Mouse (Mus musculus): ENCODE data around the gene Foxp1.

Foxp1 gene

GRCm38 (mm10) chr6:99522359-99523108, at the start of gene Foxp1:
TSS of gene Foxp1 (minus strand) at chr6:99522721.
- DNase-seq, result peak; percentile 81

GRCm38 (mm10) chr6:99572071-99572470, 49.5 kb upstream of the Foxp1 start:
- no peak for DNase-seq

- no peak for DNase-seq
These were observed 44.4 kb upstream of the Foxp1 start for GRCm38 (mm10) chr6:99566921-99567320.

GRCm38 (mm10) chr6:99564766-99565165, 42.2 kb upstream of the Foxp1 start:
- no peak for DNase-seq

GRCm38 (mm10) chr6:99556950-99557349, 34.4 kb upstream of the Foxp1 start:
- DNase-seq, result no peak

GRCm38 (mm10) chr6:99552816-99553215, 30.3 kb upstream of the Foxp1 start:
- DNase-seq, result no peak

GRCm38 (mm10) chr6:99546416-99546815, 23.9 kb upstream of the Foxp1 start:
- DNase-seq, result no peak

- no peak for DNase-seq
These were observed 22.9 kb upstream of the Foxp1 start for GRCm38 (mm10) chr6:99545437-99545836.

GRCm38 (mm10) chr6:99541105-99541504, 18.6 kb upstream of the Foxp1 start:
- DNase-seq, result no peak

GRCm38 (mm10) chr6:99540653-99541052, 18.1 kb upstream of the Foxp1 start:
- no peak for DNase-seq

GRCm38 (mm10) chr6:99540146-99540545, 17.6 kb upstream of the Foxp1 start:
- DNase-seq, result no peak

GRCm38 (mm10) chr6:99538194-99538941, 15.8 kb upstream of the Foxp1 start:
- no peak for DNase-seq

- peak; percentile 24 for DNase-seq
These were observed 11.8 kb upstream of the Foxp1 start for GRCm38 (mm10) chr6:99534211-99534745.

GRCm38 (mm10) chr6:99532458-99532857, 9.9 kb upstream of the Foxp1 start:
- no peak for DNase-seq

- no peak for DNase-seq
These were observed 6.5 kb upstream of the Foxp1 start for GRCm38 (mm10) chr6:99528972-99529371.

GRCm38 (mm10) chr6:99527457-99528105, 5.1 kb upstream of the Foxp1 start:
- no peak for DNase-seq

GRCm38 (mm10) chr6:99525351-99525750, 2.8 kb upstream of the Foxp1 start:
- no peak for DNase-seq

- peak; percentile 15 for DNase-seq
These were observed 1.3 kb upstream of the Foxp1 start for GRCm38 (mm10) chr6:99523679-99524370.

- DNase-seq, result peak; percentile 67
These were observed 650 bp upstream of the Foxp1 start for GRCm38 (mm10) chr6:99523109-99523632.

- DNase-seq, result peak; percentile 43
These were observed 721 bp downstream of the Foxp1 start for GRCm38 (mm10) chr6:99521641-99522358.

- peak; percentile 41 for DNase-seq
These were observed 1.4 kb downstream of the Foxp1 start for GRCm38 (mm10) chr6:99521038-99521640.

Data from cerebellum, adult 8-10 months (tissue).